Mouse (Mus musculus): ENCODE data around the gene Dpagt1. TPM values are rescaled to one million over a fixed set of nuclear protein-coding genes. Genes with fewer than 3 reads are reported as not detected.

The Dpagt1 gene
- polyA plus RNA-seq (2017; shearing (Covaris generic)) = 18.8 TPM

DNA sequence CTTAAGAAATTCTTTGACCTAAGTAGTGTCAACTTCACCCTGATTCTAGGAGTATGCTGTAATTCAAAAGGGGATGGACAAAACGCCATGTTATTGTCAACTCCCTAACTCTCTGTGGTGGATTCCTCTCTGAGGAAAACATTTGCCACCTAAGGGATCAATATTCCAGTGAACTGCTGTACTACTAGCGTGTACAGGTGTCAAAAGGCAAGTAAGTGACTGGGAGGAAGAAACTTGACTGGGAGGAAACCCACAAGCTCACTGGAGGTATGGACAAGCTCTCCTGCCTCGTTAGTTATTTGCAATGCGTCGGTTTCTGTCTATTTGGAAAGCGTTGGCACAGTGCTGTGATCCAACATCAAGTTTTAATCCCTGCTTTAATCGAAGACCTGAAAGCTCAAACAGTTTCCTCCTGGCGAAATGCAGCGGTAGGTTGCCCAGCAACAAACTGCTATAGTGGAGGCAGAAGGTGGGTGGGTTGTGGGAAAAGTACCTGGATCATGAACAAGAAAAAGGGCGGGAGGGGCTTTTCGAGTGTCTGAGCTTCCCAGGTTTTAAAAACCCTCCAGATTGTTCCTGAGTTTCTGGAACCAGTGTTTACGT is at the start of gene Dpagt1:
TSS of gene Dpagt1 (plus strand) at position 252 of the 603 bp plus-strand sequence.

GRCm38 (mm10) chr9:44288076-44288958 is 37.5 kb upstream of the Dpagt1 start, which contains the start of gene Abcg4:
TSS of gene Abcg4 (minus strand) at chr9:44288615.

DNA sequence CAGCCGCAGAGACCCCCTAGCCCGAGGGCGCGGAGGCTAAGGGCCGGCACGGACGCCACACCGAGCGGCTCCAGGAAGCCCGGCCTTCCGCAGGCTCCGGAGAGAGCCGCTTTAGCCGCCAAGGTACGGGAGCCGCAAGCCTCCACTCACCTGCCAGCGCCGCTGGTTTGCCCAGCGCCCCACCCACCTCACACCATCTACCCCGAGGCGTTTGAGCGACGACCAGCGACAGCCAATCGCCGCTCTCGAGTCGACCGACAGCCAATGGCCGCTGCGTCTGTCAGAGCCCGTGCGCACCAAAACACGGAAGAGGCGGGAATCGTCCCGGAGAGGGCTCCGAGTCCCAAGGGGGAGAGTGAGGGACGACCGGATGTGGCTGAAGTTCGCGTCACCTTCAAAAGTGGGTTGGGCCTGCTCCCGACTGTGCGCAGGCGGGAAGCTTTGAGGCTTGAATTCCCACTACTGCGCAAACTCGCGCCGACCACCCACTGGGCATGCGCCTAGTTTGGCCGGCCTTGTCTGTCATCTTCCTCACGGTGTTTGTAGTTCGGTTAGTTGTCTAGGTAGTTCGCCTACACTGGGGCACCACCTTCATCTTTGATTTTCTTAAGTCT is 20.2 kb upstream of the Dpagt1 start, which contains the start of gene Hinfp:
TSS of gene Hinfp (minus strand) at position 206 of the 614 bp plus-strand sequence.

DNA sequence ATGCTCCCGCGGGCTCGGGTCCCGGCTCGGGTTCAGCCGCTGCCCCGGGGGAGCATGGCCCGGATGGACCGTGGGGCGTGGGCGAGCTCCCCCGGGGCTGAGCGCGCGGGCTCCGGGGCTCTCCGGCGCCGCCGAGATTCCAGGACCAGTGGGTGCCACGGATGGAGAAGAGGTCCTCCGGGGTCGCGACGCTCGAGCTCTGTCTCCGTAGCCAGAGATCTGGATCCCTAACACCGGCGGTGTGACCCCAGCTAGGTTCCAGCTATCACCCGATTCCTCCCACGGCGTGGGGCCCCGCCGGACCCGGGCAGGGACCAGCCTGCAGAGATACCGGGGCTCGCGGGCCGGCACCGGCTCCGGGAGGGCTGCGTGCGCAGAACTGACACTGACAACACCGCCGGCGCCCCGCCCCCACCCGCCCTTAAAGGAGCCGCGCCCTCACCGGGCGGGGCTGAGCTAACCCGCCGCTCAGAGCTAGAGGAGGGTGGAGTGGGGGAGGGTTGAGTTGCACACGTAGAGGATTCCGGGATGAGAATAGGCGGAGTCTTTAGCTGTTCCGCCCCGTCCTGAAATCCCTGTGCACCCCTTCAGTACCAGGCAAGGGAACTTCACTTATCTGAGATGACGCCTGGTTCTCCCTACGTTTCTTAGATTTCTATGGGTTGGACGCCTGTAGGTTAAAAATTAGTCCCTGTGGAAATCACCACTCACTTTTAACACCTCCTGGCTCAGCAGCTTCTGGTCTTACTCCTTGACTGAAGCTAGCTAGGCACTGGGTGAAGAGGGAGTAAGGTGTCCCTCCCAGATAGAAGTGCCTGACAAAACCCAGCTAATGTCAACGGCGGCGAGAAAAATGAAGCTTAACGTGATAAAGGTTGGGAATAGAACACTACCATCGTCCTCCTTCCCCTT is 5.7 kb upstream of the Dpagt1 start, which contains the start of gene C2cd2l:
TSS of gene C2cd2l (minus strand) at position 399 of the 912 bp plus-strand sequence.

DNA sequence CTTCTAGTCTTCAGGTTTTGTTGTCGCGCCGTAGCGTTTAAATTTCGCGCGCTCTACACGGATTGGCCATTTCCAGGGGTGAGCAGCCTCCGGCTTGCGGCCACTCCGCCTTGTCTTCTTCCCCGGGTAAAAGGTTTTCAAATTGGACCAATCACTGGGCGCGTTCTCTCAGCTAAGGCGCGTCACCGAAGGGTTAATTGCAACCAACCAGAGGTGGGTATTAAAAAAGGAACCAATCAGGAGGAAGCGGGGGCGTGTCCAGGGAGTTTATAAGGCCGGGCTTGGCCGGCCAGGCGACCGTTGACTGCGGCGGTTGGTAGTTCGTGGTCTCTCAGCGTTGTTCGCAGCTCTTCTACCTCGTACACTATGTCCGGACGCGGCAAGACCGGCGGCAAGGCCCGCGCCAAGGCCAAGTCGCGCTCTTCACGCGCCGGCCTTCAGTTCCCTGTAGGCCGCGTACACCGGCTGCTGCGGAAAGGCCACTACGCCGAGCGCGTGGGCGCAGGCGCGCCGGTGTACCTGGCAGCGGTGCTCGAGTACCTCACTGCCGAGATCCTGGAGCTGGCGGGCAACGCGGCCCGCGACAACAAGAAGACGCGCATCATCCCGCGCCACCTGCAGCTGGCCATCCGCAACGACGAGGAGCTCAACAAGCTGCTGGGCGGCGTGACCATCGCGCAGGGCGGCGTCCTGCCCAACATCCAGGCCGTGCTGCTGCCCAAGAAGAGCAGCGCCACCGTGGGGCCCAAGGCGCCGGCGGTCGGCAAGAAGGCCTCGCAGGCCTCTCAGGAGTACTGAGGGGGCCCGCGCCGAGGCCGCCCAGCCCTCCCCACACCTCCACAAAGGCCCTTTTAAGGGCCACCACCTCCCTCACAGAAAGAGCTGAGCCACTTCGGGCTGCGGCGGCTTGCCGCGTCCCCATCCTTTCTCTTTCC is 8.8 kb downstream of the Dpagt1 start, which contains the start of gene H2afx:
TSS of gene H2afx (plus strand) at position 299 of the 935 bp plus-strand sequence.

GRCm38 (mm10) chr9:44343781-44344421 is 18.1 kb downstream of the Dpagt1 start, which contains the start of gene Hmbs:
TSS of gene Hmbs (minus strand) at chr9:44344228.

DNA sequence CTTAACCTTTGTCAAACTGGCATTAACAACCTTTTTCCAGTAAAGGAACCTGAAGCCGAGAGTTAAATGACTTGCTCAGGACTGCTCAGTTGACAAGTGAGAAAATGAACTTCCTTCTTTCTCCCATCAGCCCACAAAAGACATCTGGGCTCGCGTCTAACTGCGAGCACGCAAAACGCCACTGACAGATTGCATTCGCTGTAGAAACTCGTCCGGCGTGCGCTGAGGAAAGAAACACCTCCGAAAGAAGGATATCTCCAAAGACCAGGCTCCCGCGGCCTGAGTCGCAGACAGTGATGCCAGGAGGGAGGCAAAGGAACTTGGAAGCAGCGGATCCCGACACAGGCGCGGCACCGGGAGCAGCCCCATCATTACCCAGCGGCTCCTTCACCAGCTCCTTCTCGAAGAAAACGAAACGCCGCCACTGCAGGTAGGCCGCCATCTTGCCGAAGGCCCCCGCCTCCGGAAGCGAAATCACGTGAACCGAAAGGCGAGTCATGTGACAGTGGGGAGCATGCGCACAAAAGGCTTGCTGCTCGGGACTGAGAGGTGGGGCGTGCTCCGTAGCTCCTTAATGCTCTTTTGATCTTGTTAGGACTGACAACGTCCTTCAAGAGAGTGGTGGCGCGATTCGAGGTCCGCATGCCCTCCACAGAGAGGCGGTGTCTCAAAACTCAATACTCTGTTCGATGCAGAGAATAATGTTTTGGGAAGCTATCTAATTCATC is 35.5 kb downstream of the Dpagt1 start, which contains the start of gene Vps11:
TSS of gene Vps11 (minus strand) at position 481 of the 728 bp plus-strand sequence.

DNA sequence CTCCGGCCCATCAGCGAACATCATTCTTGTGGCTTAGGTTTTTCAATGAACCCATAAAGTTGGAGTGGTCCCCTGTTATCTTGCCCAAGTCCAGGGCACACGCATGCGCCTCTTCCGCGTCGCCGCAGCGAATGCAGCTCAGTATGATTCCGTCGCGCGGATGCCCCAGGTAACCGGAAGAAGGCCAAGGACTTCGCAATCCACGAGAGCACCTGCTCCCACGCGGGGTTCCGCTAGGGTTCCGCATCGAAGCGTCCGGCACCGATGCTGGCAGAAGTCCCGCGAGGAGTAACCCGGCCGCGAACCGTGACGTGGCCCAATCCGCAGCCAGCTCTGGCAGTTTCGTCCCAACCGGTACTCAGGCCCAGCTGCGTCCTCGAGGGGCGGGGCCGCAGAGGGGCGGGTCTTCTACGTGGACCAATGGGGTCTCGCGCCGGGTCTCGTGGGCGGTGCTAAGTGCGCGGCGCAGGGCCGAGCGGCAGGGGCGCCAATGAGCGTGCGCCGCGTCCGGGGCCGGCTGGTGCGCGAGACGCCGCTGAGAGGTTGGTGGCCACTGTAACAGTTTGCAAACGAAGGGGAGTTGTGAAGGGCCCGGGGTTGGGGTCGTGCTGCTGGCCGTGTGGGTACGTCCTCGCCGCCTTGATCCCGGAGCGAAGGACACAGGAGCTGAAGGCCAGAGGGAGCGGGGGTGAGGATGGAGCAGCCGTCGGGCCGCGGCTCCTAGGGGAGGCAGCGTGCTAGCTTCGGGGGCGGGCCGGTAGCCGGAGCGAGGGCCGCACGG is 53.4 kb downstream of the Dpagt1 start, which contains the start of gene Hyou1:
TSS of gene Hyou1 (plus strand) at position 437 of the 781 bp plus-strand sequence.

Other genes starting within 250 kb of the Dpagt1 start
- gene Mfrp, start 224.3 kb upstream of the Dpagt1 start, polyA plus RNA-seq (2017; shearing (Covaris generic)) = not detected
- gene C1qtnf5, start 218.8 kb upstream of the Dpagt1 start, polyA plus RNA-seq (2017; shearing (Covaris generic)) = not detected
- gene Gm49380, start 212.5 kb upstream of the Dpagt1 start, polyA plus RNA-seq (2017; shearing (Covaris generic)) = 0.08 TPM
- gene Rnf26, start 212.5 kb upstream of the Dpagt1 start, polyA plus RNA-seq (2017; shearing (Covaris generic)) = 30.0 TPM
- 0.35 TPM for gene Mcam, start 191.6 kb upstream of the Dpagt1 start, polyA plus RNA-seq (2017; shearing (Covaris generic))
- 47.6 TPM for gene Cbl, start 92.0 kb upstream of the Dpagt1 start, polyA plus RNA-seq (2017; shearing (Covaris generic))
- gene Ccdc153, start 85.3 kb upstream of the Dpagt1 start, polyA plus RNA-seq (2017; shearing (Covaris generic)) = not detected
- gene Pdzd3, start 74.5 kb upstream of the Dpagt1 start, polyA plus RNA-seq (2017; shearing (Covaris generic)) = not detected
- gene Nlrx1, start 57.4 kb upstream of the Dpagt1 start, polyA plus RNA-seq (2017; shearing (Covaris generic)) = 11.3 TPM
- not detected for gene Abcg4, start 37.4 kb upstream of the Dpagt1 start, polyA plus RNA-seq (2017; shearing (Covaris generic))
- gene Hinfp, start 20.3 kb upstream of the Dpagt1 start, polyA plus RNA-seq (2017; shearing (Covaris generic)) = 27.3 TPM
- gene C2cd2l, start 5.7 kb upstream of the Dpagt1 start, polyA plus RNA-seq (2017; shearing (Covaris generic)) = 17.6 TPM
- gene H2afx, start 8.7 kb downstream of the Dpagt1 start, polyA plus RNA-seq (2017; shearing (Covaris generic)) = 66.8 TPM
- 37.2 TPM for gene Hmbs, start 18.2 kb downstream of the Dpagt1 start, polyA plus RNA-seq (2017; shearing (Covaris generic))
- 67.2 TPM for gene Vps11, start 35.7 kb downstream of the Dpagt1 start, polyA plus RNA-seq (2017; shearing (Covaris generic))
- 15.6 TPM for gene Hyou1, start 53.5 kb downstream of the Dpagt1 start, polyA plus RNA-seq (2017; shearing (Covaris generic))
- 31.0 TPM for gene Slc37a4, start 70.8 kb downstream of the Dpagt1 start, polyA plus RNA-seq (2017; shearing (Covaris generic))
- 1,839 TPM for gene Rps25, start 81.1 kb downstream of the Dpagt1 start, polyA plus RNA-seq (2017; shearing (Covaris generic))
- 135 TPM for gene Trappc4, start 81.6 kb downstream of the Dpagt1 start, polyA plus RNA-seq (2017; shearing (Covaris generic))
- 63.3 TPM for gene Ccdc84, start 92.5 kb downstream of the Dpagt1 start, polyA plus RNA-seq (2017; shearing (Covaris generic))
- gene Foxr1, start 115.1 kb downstream of the Dpagt1 start, polyA plus RNA-seq (2017; shearing (Covaris generic)) = not detected
- not detected for gene Upk2, start 129.0 kb downstream of the Dpagt1 start, polyA plus RNA-seq (2017; shearing (Covaris generic))
- gene Bcl9l, start 156.8 kb downstream of the Dpagt1 start, polyA plus RNA-seq (2017; shearing (Covaris generic)) = 28.8 TPM
- gene Cxcr5, start 235.9 kb downstream of the Dpagt1 start, polyA plus RNA-seq (2017; shearing (Covaris generic)) = 41.1 TPM